ENCODE assay signal across 19 mouse cellular contexts in genomic region chr3:63616127-63616526, GRCm38 (mm10).
DNase-seq lines count a peak whose midpoint lies in the region; ATAC-seq lines count a peak whose summit lies in the region.
"Had no signal": no experiment of that assay in that cellular context is flagged by ENCODE, and none has a peak within 500 bp of the region (broad histone marks: within the 10 kb centered on the region; RNA-seq: fewer than 3 reads in every experiment).

No protein-coding gene starts in this region.

- WGBS in midbrain, embryonic 11.5 days = 25% methylated on average over 5 of the region's 5 CpGs
- WGBS in midbrain, embryonic 10.5 days = 34% methylated on average over 5 of the region's 5 CpGs
- 35% methylated on average over 5 of the region's 5 CpGs for WGBS in hindbrain, embryonic 10.5 days
- WGBS in midbrain, embryonic 15.5 days = 24% methylated on average over 5 of the region's 5 CpGs

- H3K27ac ChIP-seq in midbrain, embryonic 11.5 days (ENCODE audit: low read depth, low read length) = no peak overlapping the region
- H3K27ac ChIP-seq in midbrain, embryonic 10.5 days (replicated peaks) = no peak overlapping the region
- 0 out of 2 replicates have a peak overlapping the region, but pooled peaks have one; percentile 4 for H3K27ac ChIP-seq in hindbrain, embryonic 10.5 days
- H3K27ac ChIP-seq in midbrain, embryonic 15.5 days = no peak overlapping the region
- H3K27ac ChIP-seq: embryonic facial prominence, embryonic 13.5 days; heart, adult 2 months; stomach, embryonic 15.5 days had no signal

- H3K9ac ChIP-seq in midbrain, embryonic 11.5 days (ENCODE audit: low read length) = no peak overlapping the region
- H3K9ac ChIP-seq in midbrain, embryonic 15.5 days = no peak overlapping the region
- H3K9ac ChIP-seq: embryonic facial prominence, embryonic 13.5 days; stomach, embryonic 15.5 days had no signal

- H3K4me3 ChIP-seq in midbrain, embryonic 11.5 days (ENCODE audit: low read depth, low read length) = no peak overlapping the region
- H3K4me3 ChIP-seq in midbrain, embryonic 10.5 days = no peak overlapping the region
- H3K4me3 ChIP-seq in hindbrain, embryonic 10.5 days = no peak overlapping the region
- no peak overlapping the region for H3K4me3 ChIP-seq in midbrain, embryonic 15.5 days
- H3K4me3 ChIP-seq: embryonic facial prominence, embryonic 13.5 days; heart, adult 2 months; stomach, embryonic 15.5 days had no signal

- no peak overlapping the region for H3K4me2 ChIP-seq in midbrain, embryonic 11.5 days
- H3K4me2 ChIP-seq in midbrain, embryonic 15.5 days = no peak overlapping the region
- H3K4me2 ChIP-seq: embryonic facial prominence, embryonic 13.5 days; stomach, embryonic 15.5 days had no signal

- H3K9me3 ChIP-seq in midbrain, embryonic 11.5 days (ENCODE audit: control insufficient read depth, low read length) = no peaks in the 10 kb centered on the region
- H3K9me3 ChIP-seq in midbrain, embryonic 10.5 days (replicated peaks) = no peaks in the 10 kb centered on the region
- no peaks in the 10 kb centered on the region for H3K9me3 ChIP-seq in hindbrain, embryonic 10.5 days
- no peaks in the 10 kb centered on the region for H3K9me3 ChIP-seq in midbrain, embryonic 15.5 days
- H3K9me3 ChIP-seq: stomach, embryonic 15.5 days had no signal

- no peaks in the 10 kb centered on the region for H3K4me1 ChIP-seq in midbrain, embryonic 11.5 days (ENCODE audit: control insufficient read depth, insufficient read depth, low read length)
- peaks cover 7% of the 10 kb centered on the region; the same call in 1 of the 2 replicates for H3K4me1 ChIP-seq in midbrain, embryonic 10.5 days
- H3K4me1 ChIP-seq in hindbrain, embryonic 10.5 days (replicated peaks) = peaks cover 5% of the 10 kb centered on the region; the same call in 1 of the 2 replicates
- peaks cover 13% of the 10 kb centered on the region for H3K4me1 ChIP-seq in midbrain, embryonic 15.5 days
- H3K4me1 ChIP-seq: embryonic facial prominence, embryonic 13.5 days; stomach, embryonic 15.5 days had no signal

- H3K27me3 ChIP-seq in midbrain, embryonic 11.5 days (ENCODE audit: control insufficient read depth, insufficient read depth, low read length) = no peaks in the 10 kb centered on the region
- H3K27me3 ChIP-seq in midbrain, embryonic 10.5 days (ENCODE audit: low read depth, poor library complexity, severe bottlenecking) = no peaks in the 10 kb centered on the region
- no peaks in the 10 kb centered on the region for H3K27me3 ChIP-seq in hindbrain, embryonic 10.5 days (ENCODE audit: insufficient read depth, poor library complexity, severe bottlenecking)
- H3K27me3 ChIP-seq in midbrain, embryonic 15.5 days (replicated peaks) = no peaks in the 10 kb centered on the region
- H3K27me3 ChIP-seq: CH12.LX; embryonic facial prominence, embryonic 13.5 days; Patski; stomach, embryonic 15.5 days had no signal

- no peak for DNase-seq in midbrain, embryonic 11.5 days (ENCODE audit: low spot score, missing footprints)
- no peak for DNase-seq in midbrain, embryonic 10.5 days (ENCODE audit: low spot score)
- peak; percentile 42 for DNase-seq in hindbrain, embryonic 10.5 days (ENCODE audit: low spot score)
- no peak for DNase-seq in spleen, adult 18-20 months
- no peak for DNase-seq in spleen, postnatal 4 days (ENCODE audit: low spot score in 2 of 2)
- DNase-seq in adrenal gland, adult 2 months = no peak
- DNase-seq: adrenal gland, postnatal 14 days; cerebellum, adult 11 months; heart, adult 2 months; heart, postnatal 4 days; kidney, adult 9 months; liver; thymus, postnatal 4 days had no signal

- ATAC-seq in midbrain, embryonic 11.5 days (ENCODE audit: low FRiP score) = peak; percentile 83
- ATAC-seq in midbrain, embryonic 15.5 days (replicated peaks) = peak; percentile 55; the same call in 1 of the 2 replicates
- ATAC-seq: lung, postnatal 0 days; Patski had no signal

- no peaks in the 10 kb centered on the region for H3K36me3 ChIP-seq in midbrain, embryonic 11.5 days (ENCODE audit: control insufficient read depth, insufficient read depth, low read length)
- H3K36me3 ChIP-seq in midbrain, embryonic 10.5 days = no peaks in the 10 kb centered on the region
- H3K36me3 ChIP-seq in hindbrain, embryonic 10.5 days = no peaks in the 10 kb centered on the region
- no peaks in the 10 kb centered on the region for H3K36me3 ChIP-seq in midbrain, embryonic 15.5 days (replicated peaks)
- H3K36me3 ChIP-seq: embryonic facial prominence, embryonic 13.5 days; stomach, embryonic 15.5 days had no signal
